Mouse (Mus musculus) telencephalon, adult 2 months (tissue): ENCODE data around the gene Cux1.

Experiments
- DNase-seq: peaks from one replicate; pipeline ENCODE4 v3.0.0-alpha.2; 2011; ENCODE audit warnings: low read depth, low spot score

Cux1 gene

DNA sequence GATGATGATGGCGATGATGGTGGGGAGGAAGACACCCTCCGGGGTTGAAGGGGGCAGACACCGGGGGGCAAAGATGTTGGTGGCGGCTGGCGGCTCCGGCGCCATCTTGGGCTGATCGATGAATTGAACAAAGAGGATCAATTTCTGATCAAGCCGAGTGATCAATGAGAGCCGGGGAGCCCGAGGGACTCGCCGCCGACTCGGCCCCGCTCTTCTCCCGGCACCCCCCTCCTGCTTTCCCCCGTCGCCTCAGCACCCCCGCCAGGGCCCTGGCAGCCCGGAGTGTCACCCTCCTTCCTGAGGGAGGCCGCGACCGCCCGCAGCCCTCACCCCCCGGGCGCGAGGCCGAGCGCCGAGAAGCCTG lies 496 bp downstream of the Cux1 start:
- DNase-seq = no peak

DNA sequence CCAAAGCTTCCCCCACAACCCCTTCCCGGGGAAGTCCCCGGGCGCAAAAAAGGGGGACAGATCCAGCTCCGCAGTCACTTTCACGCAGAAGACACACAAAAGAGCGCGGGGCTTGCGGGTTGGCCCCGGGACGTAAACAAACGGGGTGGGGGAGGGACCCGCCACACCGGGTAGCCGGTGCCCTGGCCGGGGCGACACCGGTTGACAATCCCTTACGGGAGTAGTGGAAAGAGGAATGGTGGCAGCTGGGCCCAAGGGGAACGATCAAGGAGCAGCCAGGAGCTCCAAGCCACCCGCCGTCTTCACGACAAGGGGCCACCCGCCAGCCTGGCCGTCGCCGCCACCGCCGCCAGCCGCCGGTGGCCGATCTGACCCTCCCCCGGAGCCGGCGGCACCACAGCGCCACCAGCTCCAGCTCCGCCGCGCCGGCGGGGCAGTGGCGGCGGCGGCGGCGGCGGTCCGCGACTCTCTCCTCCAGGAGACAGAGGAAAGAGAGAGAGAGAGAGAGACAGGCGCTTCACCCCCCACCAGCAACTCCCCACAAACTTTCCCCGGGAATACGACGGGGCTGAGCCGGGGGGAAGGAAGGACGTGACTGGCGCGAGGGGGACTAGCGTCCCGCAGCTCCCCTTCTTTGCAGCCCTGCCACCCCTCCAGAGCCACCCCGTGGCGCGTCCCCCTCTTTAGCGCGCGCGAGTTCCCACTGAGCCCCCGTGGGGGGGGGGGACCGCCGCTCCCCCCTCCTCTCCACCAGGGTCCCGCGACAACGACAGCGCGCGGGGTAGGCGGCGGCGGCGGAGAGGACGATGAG lies 1.1 kb downstream of the Cux1 start:
- DNase-seq = no peak

DNA sequence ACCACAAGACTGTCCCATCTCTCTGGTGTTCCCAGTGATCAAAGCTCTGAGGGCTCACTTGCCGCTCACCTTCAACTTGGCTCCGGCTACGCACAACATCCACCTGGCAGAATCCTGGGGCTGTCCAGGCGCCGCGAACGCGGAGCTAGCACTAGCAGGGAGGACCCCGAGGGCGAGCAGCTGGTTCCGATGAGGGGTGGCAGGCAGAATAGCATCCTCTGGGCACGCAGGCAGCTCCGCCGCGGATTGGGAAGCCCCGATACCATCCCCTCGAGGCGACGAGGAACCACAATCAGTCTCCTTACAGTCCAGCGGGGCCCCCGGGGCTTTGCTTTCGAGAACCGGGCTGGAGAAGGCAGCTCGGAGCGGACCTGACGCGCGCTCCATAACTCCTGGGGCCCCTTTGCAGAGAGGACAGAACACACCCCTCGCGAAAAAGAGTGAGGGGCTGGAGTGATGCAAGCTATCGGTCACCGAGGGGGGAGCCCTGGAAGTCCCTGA lies 1.9 kb downstream of the Cux1 start:
- DNase-seq = no peak

DNA sequence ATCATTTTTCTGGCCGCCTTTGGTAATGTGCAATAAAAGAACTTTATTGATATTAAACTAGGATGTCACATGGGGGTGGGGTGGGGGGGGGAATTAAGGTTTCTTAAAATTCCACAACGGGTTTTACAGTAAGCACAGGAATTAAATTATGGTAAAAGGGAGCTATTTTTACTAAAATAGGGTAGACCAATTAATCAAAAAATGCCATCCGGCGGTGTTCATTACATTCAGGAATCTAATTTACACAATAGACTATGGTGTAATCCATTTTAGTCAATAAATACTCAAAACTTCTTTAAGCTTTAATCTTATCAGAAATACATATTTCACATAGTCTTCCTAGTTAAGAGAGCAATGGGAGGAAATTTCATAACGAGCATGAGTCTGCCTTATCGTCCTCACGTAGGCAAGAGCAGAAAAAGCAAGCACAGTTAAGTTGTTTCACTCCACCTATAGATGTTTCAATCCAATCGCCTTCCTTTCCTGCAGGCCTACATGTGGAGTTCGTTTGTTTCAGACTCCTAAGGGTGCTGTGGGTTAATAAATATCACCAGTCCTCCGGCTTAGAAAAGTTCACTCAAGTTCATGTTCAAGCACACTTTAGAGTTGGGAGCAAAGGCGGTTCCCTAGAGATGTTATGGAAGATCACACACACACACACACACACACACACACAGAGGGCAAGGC lies 2.5 kb downstream of the Cux1 start:
- DNase-seq = no peak

DNA sequence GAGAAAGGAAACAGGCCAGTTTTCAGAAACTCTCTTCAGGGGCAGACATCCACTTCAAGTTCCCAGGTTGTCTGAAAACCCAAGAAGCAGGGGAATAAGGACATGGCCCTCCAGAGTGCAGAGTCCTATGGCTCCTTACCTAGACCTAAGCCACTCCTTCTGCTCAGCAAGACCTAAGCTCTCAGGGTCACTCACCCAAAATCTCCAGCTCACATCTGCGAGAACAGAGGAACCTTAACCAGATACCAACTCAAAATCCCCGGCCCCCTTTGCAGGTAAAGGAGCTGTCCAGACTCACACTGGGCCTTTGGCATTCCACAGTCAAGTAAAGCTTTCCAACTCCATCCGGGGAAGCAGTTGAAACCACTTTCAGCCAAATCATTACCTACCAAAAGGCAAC lies 3.3 kb downstream of the Cux1 start:
- no peak for DNase-seq

DNA sequence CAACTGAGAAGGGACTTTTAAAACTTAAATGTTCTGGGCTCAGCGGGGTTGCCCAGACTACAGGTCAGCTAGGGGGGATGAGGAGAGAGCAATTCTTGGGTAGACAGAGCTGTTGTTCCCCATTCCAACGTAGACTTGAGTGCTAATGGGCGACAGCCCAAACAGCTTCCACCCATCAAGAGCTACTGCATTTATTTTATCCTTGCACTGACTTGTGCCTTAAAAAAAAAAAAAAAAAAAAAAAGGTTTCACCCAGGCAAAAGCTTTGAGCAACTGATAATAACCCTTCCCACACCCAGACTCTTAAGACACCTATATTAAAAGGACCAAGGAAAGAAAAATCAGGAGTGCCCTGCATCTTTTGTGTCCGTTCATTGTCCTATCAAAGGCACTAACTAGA lies 4.2 kb downstream of the Cux1 start:
- no peak for DNase-seq

DNA sequence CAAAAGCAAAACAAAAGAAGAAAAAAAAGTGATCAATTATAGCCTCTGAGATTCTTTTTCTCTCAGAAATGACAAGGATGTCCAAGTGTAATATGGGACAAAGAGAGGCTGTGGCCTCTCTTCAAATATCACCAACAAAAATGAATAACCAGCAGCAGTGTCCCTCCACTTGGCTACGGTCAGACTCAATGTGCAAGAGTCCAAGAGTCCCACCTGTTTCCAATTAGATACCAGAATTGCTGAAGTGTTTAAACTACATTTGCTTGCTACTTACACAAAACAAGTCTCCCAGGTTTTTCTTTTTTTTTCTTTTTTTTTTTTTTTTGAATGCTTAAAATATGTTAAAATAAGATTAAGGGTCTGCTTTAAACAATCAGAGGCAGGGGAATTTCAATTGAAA lies 5.1 kb downstream of the Cux1 start:
- DNase-seq = no peak

DNA sequence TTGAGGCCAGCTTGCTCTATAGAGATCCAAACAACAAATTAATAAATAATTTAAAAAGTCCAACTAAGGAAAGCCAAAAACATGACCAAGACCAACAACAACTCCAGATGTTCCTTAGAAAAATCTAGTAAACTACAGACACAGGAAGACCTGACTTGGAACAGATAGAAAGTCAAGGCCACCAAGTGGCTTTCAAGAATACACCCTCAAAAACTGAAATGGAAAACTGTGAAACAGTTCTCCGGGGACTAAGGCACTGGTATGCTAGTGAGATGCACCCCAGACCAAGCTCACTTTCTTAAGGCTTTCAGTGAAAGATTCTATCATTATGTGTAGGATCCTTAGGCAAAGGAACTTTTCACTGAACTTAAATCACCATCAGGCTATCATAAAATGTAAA lies 5.6 kb downstream of the Cux1 start:
- DNase-seq = no peak

DNA sequence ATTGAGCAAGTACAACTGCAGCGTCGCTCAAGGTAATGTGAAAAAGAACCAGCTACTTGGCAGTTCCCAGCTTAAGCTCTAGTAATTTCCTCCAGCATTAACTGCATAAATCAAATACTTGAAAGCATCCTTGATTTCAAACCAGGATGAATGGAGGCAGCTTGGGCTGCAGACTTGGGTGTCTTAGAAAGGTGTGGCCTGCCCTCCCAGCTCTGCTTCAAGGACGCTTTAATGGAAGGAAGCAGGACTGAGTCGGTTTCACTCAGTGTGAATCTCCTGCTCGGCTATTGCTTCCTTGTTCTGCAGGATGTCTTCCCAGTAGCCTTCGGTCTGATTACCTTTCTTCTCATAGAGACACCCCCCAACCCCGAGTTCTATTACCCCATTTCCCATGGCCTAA lies 6.6 kb downstream of the Cux1 start:
- no peak for DNase-seq

DNA sequence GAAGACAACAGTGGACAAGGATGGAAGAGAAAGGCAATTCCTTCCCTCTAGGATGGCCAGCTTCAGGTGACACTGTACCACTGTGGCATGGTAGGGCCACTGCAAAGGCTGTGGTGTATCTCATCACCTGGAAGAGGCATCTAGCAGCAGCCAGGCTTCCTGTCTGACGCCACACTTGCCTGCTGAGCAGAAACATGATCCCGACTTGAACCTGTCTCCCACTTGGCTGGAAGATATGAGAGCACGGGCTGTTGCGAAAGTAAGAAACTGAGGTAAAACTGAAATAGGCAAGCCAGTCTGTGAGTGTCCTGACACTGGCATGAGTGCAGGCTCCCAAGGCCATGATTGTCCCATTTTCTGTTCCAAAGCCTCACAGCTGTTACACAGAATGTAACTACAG lies 9.8 kb downstream of the Cux1 start:
- DNase-seq = no peak

DNA sequence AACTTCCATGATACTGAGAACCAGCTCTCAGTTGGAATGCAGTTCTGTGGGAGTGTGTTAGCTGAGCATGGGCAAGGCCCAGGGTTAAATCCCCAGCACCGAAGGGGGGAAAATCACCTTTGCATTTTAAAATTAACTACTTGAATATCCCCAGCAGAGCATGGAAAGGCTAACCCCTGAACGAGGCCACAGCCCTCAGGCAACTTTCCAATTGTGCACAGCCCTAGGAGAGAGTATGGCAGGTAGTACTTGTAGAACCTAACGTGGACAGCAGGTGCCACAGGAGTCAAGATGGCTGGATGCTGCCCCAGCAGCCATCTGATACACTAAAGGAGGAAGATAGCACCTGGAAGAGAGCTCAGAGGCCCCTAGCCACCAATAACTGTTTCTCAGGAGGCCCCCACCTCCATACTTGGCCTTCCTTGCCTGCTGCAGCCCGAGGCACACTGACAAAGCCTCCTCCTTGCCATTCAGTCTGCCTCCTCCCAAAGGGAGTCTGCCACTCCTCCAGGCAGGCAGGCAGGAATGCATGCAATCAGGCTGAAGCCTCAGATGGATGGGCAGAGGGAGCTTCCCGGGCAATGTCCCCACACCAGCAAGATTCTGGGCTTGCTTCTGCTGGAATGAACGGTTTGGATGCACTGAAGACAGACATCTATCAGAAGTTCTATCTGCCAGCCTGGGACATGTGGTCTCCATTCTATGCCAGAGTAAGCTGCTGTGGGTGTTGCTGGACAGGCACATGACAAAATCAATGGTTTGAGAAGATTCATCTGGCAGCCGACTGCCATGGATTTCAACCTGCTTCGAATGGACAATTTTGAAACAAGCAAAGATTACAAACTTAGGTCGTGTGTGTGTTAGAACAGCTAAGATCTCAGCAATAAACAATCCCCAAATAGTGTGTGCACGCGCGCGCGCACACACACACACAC lies 10.7 kb downstream of the Cux1 start:
- no peak for DNase-seq

DNA sequence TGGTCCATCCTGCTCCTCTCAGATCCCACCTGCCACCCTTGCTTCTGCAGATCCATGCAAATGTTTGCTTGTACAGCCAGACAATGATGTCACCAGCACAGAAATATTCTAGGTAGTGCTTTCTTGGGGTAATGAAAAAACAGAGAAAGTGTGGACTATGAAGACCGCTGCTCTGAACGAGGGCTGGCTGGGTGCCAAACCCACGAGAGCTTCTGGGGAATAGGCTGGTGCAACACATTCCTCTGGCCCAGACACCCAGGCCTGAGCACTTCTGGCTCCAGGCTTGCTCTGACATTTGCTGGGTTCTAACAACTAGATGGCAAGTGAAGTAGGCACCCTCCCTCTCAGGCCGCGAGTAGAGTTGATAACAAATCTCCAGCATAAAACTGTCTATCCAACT lies 11.6 kb downstream of the Cux1 start:
- no peak for DNase-seq

DNA sequence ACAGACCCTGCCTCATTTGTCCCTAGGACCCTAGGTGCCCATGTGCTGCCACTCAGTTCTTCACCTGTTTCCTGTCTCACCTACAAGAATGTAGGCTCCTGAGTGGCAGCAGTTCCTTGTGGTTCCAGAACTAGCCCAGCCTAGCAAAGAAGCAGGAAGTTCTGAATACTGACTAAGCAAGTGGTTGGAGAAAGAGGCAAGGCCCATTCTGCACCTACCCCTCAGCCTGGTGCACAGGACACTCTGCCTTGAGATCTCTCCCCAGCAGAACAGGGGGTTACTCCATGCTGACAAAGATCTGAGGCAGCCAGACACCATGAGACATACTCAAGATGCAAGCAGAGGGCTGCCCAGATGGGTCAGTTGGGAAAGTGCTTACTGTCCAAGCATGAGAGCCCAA lies 14.5 kb downstream of the Cux1 start:
- DNase-seq = no peak

DNA sequence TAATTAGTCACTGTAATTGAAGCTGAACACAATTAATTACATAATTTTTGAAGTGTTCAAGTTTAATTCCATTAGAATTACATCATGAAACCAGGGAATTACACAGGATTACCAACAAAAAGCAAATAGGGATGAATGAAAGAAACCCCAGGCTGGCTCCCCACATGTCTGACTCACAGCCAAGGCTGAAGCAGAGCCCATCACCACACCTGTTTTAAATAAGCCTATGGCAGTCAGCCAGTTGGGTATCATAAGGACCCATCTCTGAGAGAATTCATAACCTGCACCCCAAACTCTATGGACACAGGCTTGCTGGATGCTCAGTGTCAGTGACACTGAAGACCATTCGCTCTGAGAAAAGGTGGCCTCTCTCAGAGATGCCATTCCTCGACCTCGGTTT lies 15.2 kb downstream of the Cux1 start:
- DNase-seq = no peak

DNA sequence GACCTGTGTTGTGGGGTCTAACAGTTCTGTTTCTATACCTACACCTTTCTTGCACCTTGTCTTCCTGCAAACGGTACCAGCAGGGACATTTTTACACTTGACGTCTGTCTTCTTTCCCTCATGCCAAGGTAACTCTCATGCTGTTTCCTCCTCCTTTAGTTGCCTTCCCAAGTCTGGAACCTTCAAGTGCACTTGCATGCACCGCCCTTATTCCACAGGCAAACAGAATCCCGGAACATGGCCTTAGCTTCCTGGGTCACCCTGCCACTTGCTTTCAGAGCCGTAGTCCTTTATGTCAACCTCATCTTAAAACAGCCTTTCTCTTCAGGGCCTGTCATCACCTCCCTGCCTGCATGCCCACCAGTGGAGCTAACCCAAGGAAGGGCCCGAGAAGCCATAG lies 15.7 kb downstream of the Cux1 start:
- no peak for DNase-seq

DNA sequence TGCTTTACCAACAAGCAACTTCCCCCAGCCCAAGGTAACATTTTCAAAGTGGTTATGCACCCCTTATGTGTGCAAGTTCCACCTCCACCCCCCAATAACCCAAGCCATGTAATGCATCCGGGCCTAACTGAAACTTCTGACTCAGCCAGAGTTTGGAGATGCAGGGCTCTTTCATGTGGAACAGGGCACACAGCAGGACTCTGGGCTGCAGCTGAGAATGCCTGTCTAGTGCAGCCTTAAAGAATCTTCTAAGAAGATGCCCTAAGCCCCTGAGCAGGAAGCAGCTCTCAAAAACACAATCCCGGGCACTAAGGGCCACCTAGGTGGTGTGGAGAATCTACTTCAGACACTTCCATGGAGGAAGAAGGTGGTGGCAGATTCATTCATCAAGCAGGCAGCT lies 16.6 kb downstream of the Cux1 start:
- DNase-seq = no peak

DNA sequence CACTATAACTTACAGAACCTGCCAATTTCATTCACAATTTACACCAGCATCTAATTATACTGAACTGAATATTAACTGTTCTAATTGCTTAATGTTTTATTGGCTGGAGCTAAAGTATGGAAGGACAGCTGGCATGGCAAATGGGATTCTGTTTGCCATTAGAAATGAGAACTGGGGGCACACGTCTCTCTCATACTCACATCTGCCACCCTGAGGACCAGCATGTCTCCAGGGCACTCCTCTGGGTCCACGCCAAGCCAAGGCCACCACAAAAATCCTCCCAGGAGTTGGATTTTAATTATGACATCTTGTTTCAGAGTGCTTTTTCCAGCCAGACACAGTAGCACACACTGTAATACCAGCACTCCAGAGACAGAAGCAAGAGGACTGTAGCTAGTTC lies 18.5 kb downstream of the Cux1 start:
- no peak for DNase-seq

DNA sequence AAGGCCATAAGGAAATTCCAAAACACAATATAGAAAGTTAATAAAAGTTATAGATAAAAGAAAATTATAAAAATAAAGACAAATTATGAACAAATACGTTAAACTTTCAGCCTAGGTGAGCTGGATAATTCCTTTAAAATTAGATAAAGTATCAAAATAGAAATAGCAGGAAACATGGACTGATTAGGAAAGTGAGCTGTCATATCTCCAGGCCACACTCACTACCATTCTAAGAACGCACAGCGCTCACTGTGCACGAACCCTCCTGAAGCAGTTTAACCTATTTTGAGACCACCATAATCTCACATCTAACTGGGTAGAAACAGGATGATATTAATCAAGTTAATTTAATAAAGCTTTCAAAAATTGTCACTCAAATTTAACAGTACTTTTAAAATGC lies 22.2 kb downstream of the Cux1 start:
- DNase-seq = no peak

DNA sequence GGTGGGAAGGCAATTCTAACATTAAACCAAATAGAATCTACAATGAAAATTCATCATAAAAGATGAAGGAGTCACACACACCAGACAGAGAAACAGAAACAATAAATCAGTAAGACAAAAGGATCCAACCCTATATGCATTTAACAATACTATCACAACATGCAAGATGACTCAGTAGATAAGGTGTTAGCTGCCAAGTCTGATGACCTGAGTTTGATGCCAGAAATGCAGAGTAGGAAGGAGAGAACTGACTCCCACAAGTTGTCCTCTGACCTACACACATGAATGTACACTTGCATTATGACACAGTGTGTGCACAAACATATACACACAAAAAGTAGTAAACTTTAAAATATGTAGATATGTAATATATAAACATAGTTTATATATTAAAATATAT lies 24.1 kb downstream of the Cux1 start:
- no peak for DNase-seq

DNA sequence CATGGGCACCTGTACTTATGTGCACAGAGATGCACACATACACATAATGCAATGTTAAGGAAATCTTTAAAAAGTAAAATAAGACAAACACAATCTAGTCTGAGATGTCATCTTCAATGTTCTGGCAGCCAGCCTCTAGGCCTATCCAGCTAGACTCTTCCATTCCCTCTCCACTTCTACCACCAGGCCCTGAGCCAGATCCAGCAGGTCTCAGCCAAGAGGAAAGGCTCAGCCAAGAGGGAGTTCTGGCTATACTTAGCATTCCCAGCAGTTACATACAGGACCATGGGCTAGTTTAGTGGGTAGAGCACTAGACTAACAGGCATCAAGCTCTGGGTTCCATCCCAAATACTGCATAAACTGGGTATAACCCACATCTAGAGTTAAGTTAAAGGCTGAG lies 26.3 kb downstream of the Cux1 start:
- DNase-seq = peak; percentile 38

DNA sequence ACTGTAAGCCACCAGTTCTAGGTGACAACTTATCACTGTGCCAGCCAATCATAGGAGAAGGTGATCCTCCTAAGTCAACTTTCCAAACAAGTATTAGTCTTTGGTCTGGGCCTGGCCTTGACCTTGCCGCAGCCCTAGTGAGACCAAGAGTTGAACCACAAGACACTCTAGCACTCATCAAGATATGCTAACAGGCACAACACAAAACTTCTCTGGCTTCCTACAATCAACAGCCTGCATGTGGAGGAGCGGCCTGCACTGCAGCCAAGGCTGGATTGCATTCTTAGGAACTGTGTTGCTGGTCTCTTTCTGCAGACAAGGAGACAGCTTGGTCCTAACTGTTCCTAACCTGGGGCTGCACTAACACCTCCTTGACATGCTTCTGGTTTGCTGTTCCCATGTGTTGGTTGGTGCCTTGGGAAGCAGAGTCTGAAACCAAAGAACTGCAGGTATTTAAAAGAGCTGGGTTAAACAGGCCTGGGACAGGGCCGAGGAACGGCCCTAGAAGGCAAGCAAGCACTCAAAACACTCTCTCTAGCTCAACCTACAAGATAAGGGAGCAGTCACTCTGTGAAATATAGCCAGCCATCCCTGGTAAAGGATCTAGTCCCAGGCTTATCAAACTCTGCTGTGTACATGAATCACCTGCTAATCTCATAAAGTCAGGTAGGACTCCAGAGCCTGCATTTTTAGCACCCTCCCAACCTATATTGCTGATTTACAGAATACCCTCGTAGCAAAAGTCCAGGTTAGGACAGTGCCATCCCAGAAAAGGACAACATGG lies 27.0 kb downstream of the Cux1 start:
- no peak for DNase-seq

DNA sequence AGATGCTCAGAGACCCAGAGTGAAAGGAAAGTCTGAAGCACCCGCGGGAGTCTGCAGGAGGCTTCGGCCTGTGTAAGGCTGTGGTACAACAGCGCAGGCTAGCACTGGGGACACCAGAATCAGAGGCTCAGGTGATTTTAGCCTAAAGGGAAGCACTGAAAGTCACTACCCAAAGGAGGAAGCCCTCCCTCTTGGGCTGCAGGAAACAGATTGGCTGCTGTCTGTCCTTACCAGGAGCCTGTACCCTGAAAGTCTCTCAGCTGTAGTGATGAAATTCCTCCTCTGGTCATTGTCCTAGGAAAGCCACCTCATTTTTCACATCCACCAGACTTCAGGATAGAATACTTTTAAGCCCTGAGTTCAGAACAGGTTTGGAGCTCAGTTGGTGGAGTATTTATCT lies 30.5 kb downstream of the Cux1 start:
- DNase-seq = no peak
